Comparison of ENCODE assay signal across 10 mouse cellular contexts in genomic region chr1:168291643-168292040, GRCm38 (mm10).
DNase-seq lines count a peak whose midpoint lies in the region; ATAC-seq lines count a peak whose summit lies in the region.
"Had no signal": no experiment of that assay in that cellular context is flagged by ENCODE, and none has a peak within 500 bp of the region (broad histone marks: within the 10 kb centered on the region; RNA-seq: fewer than 3 reads in every experiment).

No protein-coding gene starts in this region.

- no peaks in the 10 kb centered on the region for H3K9me3 ChIP-seq in heart, embryonic 14.5 days (ENCODE audit: control insufficient read depth, low read length)
- H3K9me3 ChIP-seq in neural tube, embryonic 11.5 days (ENCODE audit: control insufficient read depth, low read length): no peaks in the 10 kb centered on the region
- no peaks in the 10 kb centered on the region for H3K9me3 ChIP-seq in midbrain, embryonic 11.5 days (ENCODE audit: control insufficient read depth, low read length)

- H3K4me2 ChIP-seq in heart, embryonic 14.5 days (ENCODE audit: low read length): peak overlapping the region; percentile 40
- no peak overlapping the region for H3K4me2 ChIP-seq in neural tube, embryonic 11.5 days (ENCODE audit: low read depth)
- H3K4me2 ChIP-seq in midbrain, embryonic 11.5 days: no peak overlapping the region

- no peaks in the 10 kb centered on the region for H3K36me3 ChIP-seq in heart, embryonic 14.5 days (ENCODE audit: control insufficient read depth, insufficient read depth, low read length)
- H3K36me3 ChIP-seq in neural tube, embryonic 11.5 days (ENCODE audit: control insufficient read depth, insufficient read depth, low read length): no peaks in the 10 kb centered on the region
- no peaks in the 10 kb centered on the region for H3K36me3 ChIP-seq in midbrain, embryonic 11.5 days (ENCODE audit: control insufficient read depth, insufficient read depth, low read length)

- peaks cover 43 to 61% of the 10 kb centered on the region in 2 experiments for H3K4me1 ChIP-seq in heart, embryonic 14.5 days (ENCODE audit: control insufficient read depth in 2 of 2, insufficient read depth in 2 of 2, low read length in 2 of 2)
- peaks cover 52% of the 10 kb centered on the region for H3K4me1 ChIP-seq in neural tube, embryonic 11.5 days (ENCODE audit: control insufficient read depth, insufficient read depth, low read length)
- peaks cover 59% of the 10 kb centered on the region for H3K4me1 ChIP-seq in midbrain, embryonic 11.5 days (ENCODE audit: control insufficient read depth, insufficient read depth, low read length)

- H3K9ac ChIP-seq in heart, embryonic 14.5 days (ENCODE audit: low read length): no peak overlapping the region
- no peak overlapping the region for H3K9ac ChIP-seq in neural tube, embryonic 11.5 days (ENCODE audit: low read length)
- H3K9ac ChIP-seq in midbrain, embryonic 11.5 days (ENCODE audit: low read length): no peak overlapping the region

- no peak for DNase-seq in heart, adult 9 months (ENCODE audit: low spot score in 2 of 2)
- DNase-seq in neural tube, embryonic 11.5 days (ENCODE audit: low spot score): no peak
- DNase-seq in neural tube, embryonic 10.5 days (ENCODE audit: extremely low spot score, low spot score): no peak
- no peak for DNase-seq in midbrain, embryonic 11.5 days (ENCODE audit: low spot score, missing footprints)
- DNase-seq in cerebellum, adult 11-12 months: no peak
- no peak for DNase-seq in kidney, adult 9 months
- DNase-seq: gastrocnemius, postnatal 10 days had no signal

- H3K27ac ChIP-seq in heart, embryonic 14.5 days (replicated peaks in 1 of 2; ENCODE audit: control insufficient read depth in 1 of 2, insufficient read depth in 1 of 2, low read depth in 2 of 2, low read length in 2 of 2): peak overlapping the region; percentile 59 to 64
- H3K27ac ChIP-seq in neural tube, embryonic 11.5 days (ENCODE audit: low read depth, low read length): peak overlapping the region; percentile 20; the same call in 1 of the 2 replicates
- H3K27ac ChIP-seq in midbrain, embryonic 11.5 days (ENCODE audit: low read depth, low read length): peak overlapping the region; percentile 35

- ATAC-seq in heart, embryonic 14.5 days (ENCODE audit: insufficient number of reproducible peaks, insufficient read depth, low FRiP score, low read depth): no peak
- no peak for ATAC-seq in neural tube, embryonic 11.5 days (ENCODE audit: insufficient read depth, low FRiP score, low TSS enrichment)
- ATAC-seq in midbrain, embryonic 11.5 days (ENCODE audit: low FRiP score): no peak
- no peak for ATAC-seq in megakaryocyte progenitor cell, adult 5-6 weeks (replicated peaks; ENCODE audit: poor library complexity)
- ATAC-seq: Patski had no signal

- no peak overlapping the region for H3K4me3 ChIP-seq in heart, embryonic 14.5 days (ENCODE audit: control insufficient read depth in 1 of 2, insufficient read depth in 1 of 2, low read depth in 1 of 2, low read length in 2 of 2)
- no peak overlapping the region for H3K4me3 ChIP-seq in neural tube, embryonic 11.5 days (ENCODE audit: low read depth, low read length)
- no peak overlapping the region for H3K4me3 ChIP-seq in midbrain, embryonic 11.5 days (ENCODE audit: low read depth, low read length)

- WGBS in heart, embryonic 14.5 days: 75% methylated on average over 6 of the region's 6 CpGs
- WGBS in neural tube, embryonic 11.5 days: 69% methylated on average over 6 of the region's 6 CpGs
- 60% methylated on average over 6 of the region's 6 CpGs for WGBS in midbrain, embryonic 11.5 days

- no peaks in the 10 kb centered on the region for H3K27me3 ChIP-seq in heart, embryonic 14.5 days (ENCODE audit: control insufficient read depth, insufficient read depth, low read length)
- H3K27me3 ChIP-seq in neural tube, embryonic 11.5 days (ENCODE audit: control insufficient read depth, insufficient read depth, low read length): no peaks in the 10 kb centered on the region
- no peaks in the 10 kb centered on the region for H3K27me3 ChIP-seq in midbrain, embryonic 11.5 days (ENCODE audit: control insufficient read depth, insufficient read depth, low read length)
- H3K27me3 ChIP-seq: Patski had no signal
